Mouse (Mus musculus): ENCODE results near the gene Ahsa1. TPM values are rescaled to one million over a fixed set of nuclear protein-coding genes. Genes with fewer than 3 reads are reported as not detected.

The Ahsa1 gene
- polyA plus RNA-seq, 1 experiment from 2014 or later, result 202 TPM

- Histone ChIP-seq H3K4me3 (ENCODE audit: low read length) (no peak overlapping the region), H3K4me1 (replicated peaks; ENCODE audit: control insufficient read depth, insufficient read depth, low read length) (no peaks in the 10 kb centered on the region), H3K27ac (ENCODE audit: low read length) (no peak overlapping the region), H3K9ac (ENCODE audit: low read length) (no peak overlapping the region), H3K9me3 (ENCODE audit: control insufficient read depth, low read length) (no peaks in the 10 kb centered on the region), H3K4me2 (ENCODE audit: low read depth, low read length) (no peak overlapping the region), H3K27me3 (ENCODE audit: control insufficient read depth, insufficient read depth, low read depth, low read length) (no peaks in the 10 kb centered on the region), H3K36me3 (ENCODE audit: control insufficient read depth, insufficient read depth, low read length) (no peaks in the 10 kb centered on the region)
- WGBS, result 77% methylated on average over 3 of the region's 3 CpGs
- no peak for ATAC-seq (ENCODE audit: low read depth)
These were observed 53.0 kb downstream of the Ahsa1 start for GRCm38 (mm10) chr12:87319229-87319628.

Small RNAs within 50 kb of the gene (microRNA-seq; reads per million reads assigned to microRNA genes)
- gene Gm47293, result not detected

Other genes with a start within 250 kb of the Ahsa1 start
- gene Tmem63c, start 245.1 kb upstream of the Ahsa1 start, polyA plus RNA-seq (2015; fragmentation: Nextera tagmentation; extraction: Ambion mirVana), result 0.13 TPM in 1 of 2 replicates, not detected in the other
- gene Ngb, start 163.9 kb upstream of the Ahsa1 start, polyA plus RNA-seq (2015; fragmentation: Nextera tagmentation; extraction: Ambion mirVana), result 6.4 and 6.6 TPM in 2 replicates
- 42.6 and 44.2 TPM in 2 replicates for gene Gstz1, start 119.3 kb upstream of the Ahsa1 start, polyA plus RNA-seq (2015; fragmentation: Nextera tagmentation; extraction: Ambion mirVana)
- 15.6 and 15.9 TPM in 2 replicates for gene Pomt2, start 118.5 kb upstream of the Ahsa1 start, polyA plus RNA-seq (2015; fragmentation: Nextera tagmentation; extraction: Ambion mirVana)
- gene Samd15, start 66.8 kb upstream of the Ahsa1 start, polyA plus RNA-seq (2015; fragmentation: Nextera tagmentation; extraction: Ambion mirVana), result 1.5 and 1.8 TPM in 2 replicates
- 2.4 and 2.7 TPM in 2 replicates for gene Tmed8, start 66.0 kb upstream of the Ahsa1 start, polyA plus RNA-seq (2015; fragmentation: Nextera tagmentation; extraction: Ambion mirVana)
- 0.55 and 0.57 TPM in 2 replicates for gene Noxred1, start 27.7 kb upstream of the Ahsa1 start, polyA plus RNA-seq (2015; fragmentation: Nextera tagmentation; extraction: Ambion mirVana)
- 40.8 and 41.7 TPM in 2 replicates for gene Vipas39, start 223 bp upstream of the Ahsa1 start, polyA plus RNA-seq (2015; fragmentation: Nextera tagmentation; extraction: Ambion mirVana)
- gene Ism2, start 33.2 kb downstream of the Ahsa1 start, polyA plus RNA-seq (2015; fragmentation: Nextera tagmentation; extraction: Ambion mirVana), result 0.92 and 1.0 TPM in 2 replicates
- 97.4 and 108 TPM in 2 replicates for gene Sptlc2, start 121.9 kb downstream of the Ahsa1 start, polyA plus RNA-seq (2015; fragmentation: Nextera tagmentation; extraction: Ambion mirVana)
- 283 and 303 TPM in 2 replicates for gene Slirp, start 177.4 kb downstream of the Ahsa1 start, polyA plus RNA-seq (2015; fragmentation: Nextera tagmentation; extraction: Ambion mirVana)
- 50.1 and 52.3 TPM in 2 replicates for gene Alkbh1, start 177.5 kb downstream of the Ahsa1 start, polyA plus RNA-seq (2015; fragmentation: Nextera tagmentation; extraction: Ambion mirVana)
- gene Snw1, start 205.8 kb downstream of the Ahsa1 start, polyA plus RNA-seq (2015; fragmentation: Nextera tagmentation; extraction: Ambion mirVana), result 115 and 120 TPM in 2 replicates
- gene Gm5788, start 228.2 kb downstream of the Ahsa1 start, polyA plus RNA-seq (2015; fragmentation: Nextera tagmentation; extraction: Ambion mirVana), result not detected in 2 replicates
- gene Gm8300, start 247.8 kb downstream of the Ahsa1 start, polyA plus RNA-seq (2015; fragmentation: Nextera tagmentation; extraction: Ambion mirVana), result not detected in 2 replicates

Measured in lung, embryonic 16.5 days (tissue).